Mouse (Mus musculus) forebrain, postnatal 0 days (tissue): ENCODE measurements at regions not wholly inside any gene's neighbourhood (a gene's known extent, or its start where the extent isn't known, plus 50 kb on each side); places are given as distances from the start of the nearest gene placed in this dataset.

Experiments
- ATAC-seq: fragments of 200-750 bp; cut with Nextera tagmentation; 2 replicates; pipeline ENCODE4 v1.8.0; 2017; ENCODE audit warnings: mild to moderate bottlenecking, moderate library complexity
- DNase-seq: peaks from one replicate; pipeline ENCODE4 v3.0.0-alpha.2; 2015
- H3K27ac ChIP-seq: fragments of 300-500 bp; sonication (generic); 2 replicates; pipeline ENCODE4 v1.5.1; 2014; ENCODE audit warnings: low read depth, mild to moderate bottlenecking, antibody characterized with exemption, low read length, moderate library complexity, mixed read lengths
- H3K27me3 ChIP-seq: fragments of 300-500 bp; sonication (generic); 2 replicates; pipeline ENCODE4 v1.6.1; 2014; ENCODE audit warnings: mild to moderate bottlenecking, low read length, mixed read lengths; ENCODE audit not compliant: insufficient read depth
- H3K36me3 ChIP-seq: fragments of 300-500 bp; sonication (generic); 2 replicates; pipeline ENCODE4 v1.6.1; 2014; ENCODE audit warnings: mild to moderate bottlenecking, moderate library complexity; ENCODE audit not compliant: insufficient read depth
- H3K4me1 ChIP-seq: fragments of 300-500 bp; sonication (generic); 2 replicates; pipeline ENCODE4 v1.6.1; 2014; ENCODE audit warnings: antibody characterized with exemption; ENCODE audit not compliant: insufficient read depth
- H3K4me2 ChIP-seq: fragments of 300-500 bp; sonication (generic); 2 replicates; pipeline ENCODE4 v1.6.1; 2014; ENCODE audit warnings: low read depth, mild to moderate bottlenecking, moderate library complexity
- H3K4me3 ChIP-seq: fragments of 300-500 bp; sonication (generic); 2 replicates; pipeline ENCODE4 v1.5.1; 2014; ENCODE audit warnings: low read depth, low read length, mixed read lengths
- H3K9ac ChIP-seq: fragments of 300-500 bp; sonication (generic); 2 replicates; pipeline ENCODE4 v1.6.1; 2014; ENCODE audit warnings: mild to moderate bottlenecking
- H3K9me3 ChIP-seq: fragments of 300-500 bp; sonication (generic); 2 replicates; pipeline ENCODE4 v1.6.1; 2016; ENCODE audit warnings: low read length
- CTCF ChIP-seq: sonication (generic); IDR thresholded peaks from 2 replicates; pipeline ENCODE4 v1.5.1; 2016; ENCODE audit warnings: antibody characterized with exemption, control low read depth, low read depth
- WGBS: fragments of 180-500 bp; shearing (Covaris S2); extraction: QIAGEN DNeasy Blood & Tissue Kit; methylation state at CpG from one replicate; pipeline ENCODE4 v1.1.7; 2014; 5-methylcytosine and 5-hydroxymethylcytosine counted together

GRCm38 (mm10) chr17:41525101-41525500, 590.3 kb upstream of the Cenpq start:
- Histone ChIP-seq H3K4me1 (no peaks in the 10 kb centered on the region), H3K27ac (no peak overlapping the region), H3K4me3 (no peak overlapping the region), H3K36me3 (no peaks in the 10 kb centered on the region), H3K9me3 (no peaks in the 10 kb centered on the region), H3K27me3 (no peaks in the 10 kb centered on the region), H3K4me2 (no peak overlapping the region), H3K9ac (no peak overlapping the region)
- TF ChIP-seq CTCF = no peak
- DNase-seq = no peak
- ATAC-seq = no peak
- 81% methylated on average over 3 of the region's 3 CpGs for WGBS

GRCm38 (mm10) chr17:41512041-41512440, 577.2 kb upstream of the Cenpq start:
- no peaks in the 10 kb centered on the region for H3K27me3 ChIP-seq
- H3K4me2 ChIP-seq = no peak overlapping the region
- no peak overlapping the region for H3K27ac ChIP-seq
- H3K36me3 ChIP-seq = no peaks in the 10 kb centered on the region
- H3K4me1 ChIP-seq = no peaks in the 10 kb centered on the region
- peak; percentile 40 for DNase-seq
- no peaks in the 10 kb centered on the region for H3K9me3 ChIP-seq
- H3K4me3 ChIP-seq = no peak overlapping the region
- H3K9ac ChIP-seq = no peak overlapping the region
- TF ChIP-seq CTCF = no peak
- peak; percentile 34; the same call in 1 of the 2 replicates for ATAC-seq

- Histone ChIP-seq H3K36me3 (no peaks in the 10 kb centered on the region), H3K27ac (no peak overlapping the region), H3K4me2 (no peak overlapping the region), H3K27me3 (no peaks in the 10 kb centered on the region), H3K9ac (no peak overlapping the region), H3K4me3 (no peak overlapping the region), H3K9me3 (no peaks in the 10 kb centered on the region), H3K4me1 (no peaks in the 10 kb centered on the region)
- WGBS = 52% methylated on average over 4 of the region's 4 CpGs
- TF ChIP-seq CTCF = peak; percentile 39; the same call in 1 of the 2 replicates
- ATAC-seq (no peak), DNase-seq (peak; percentile 2)
These were observed 570.2 kb upstream of the Cenpq start for GRCm38 (mm10) chr17:41505000-41505399.
